Mouse (Mus musculus) neural tube, embryonic 13.5 days (tissue): ENCODE measurements around the gene Mtf2. TPM values are rescaled to one million over a fixed set of nuclear protein-coding genes. Genes with fewer than 3 reads are reported as not detected.
"Not testable (repeated sequence)": the region's sequence is repeated elsewhere in the genome, so short reads cannot be mapped to it uniquely, and the experiment has no call there.

ENCODE experiments used
- ATAC-seq: fragments of 200-750 bp; cut with Nextera tagmentation; 2 replicates; pipeline ENCODE4 v1.8.0; 2017; ENCODE audit warnings: low read depth, mild to moderate bottlenecking, moderate TSS enrichment, moderate library complexity
- H3K27ac ChIP-seq: fragments of 300-500 bp; sonication (generic); replicated peaks from 2 replicates; pipeline ENCODE4 v1.5.1; 2015; ENCODE audit warnings: moderate library complexity, mild to moderate bottlenecking, inconsistent platforms
- H3K27me3 ChIP-seq: fragments of 300-500 bp; sonication (generic); 2 replicates; pipeline ENCODE4 v1.6.1; 2015; ENCODE audit warnings: mild to moderate bottlenecking, inconsistent platforms
- H3K36me3 ChIP-seq: fragments of 300-500 bp; sonication (generic); 2 replicates; pipeline ENCODE4 v1.6.1; 2015; ENCODE audit warnings: mild to moderate bottlenecking, inconsistent platforms
- H3K4me1 ChIP-seq: fragments of 300-500 bp; sonication (generic); replicated peaks from 2 replicates; pipeline ENCODE4 v1.6.1; 2015; ENCODE audit warnings: inconsistent platforms
- H3K4me2 ChIP-seq: fragments of 300-500 bp; sonication (generic); 2 replicates; pipeline ENCODE4 v1.6.1; 2015; ENCODE audit warnings: inconsistent platforms, mild to moderate bottlenecking, moderate library complexity
- H3K4me3 ChIP-seq: fragments of 300-500 bp; sonication (generic); 2 replicates; pipeline ENCODE4 v1.5.1; 2015; ENCODE audit warnings: mild to moderate bottlenecking, inconsistent platforms
- H3K9ac ChIP-seq: fragments of 300-500 bp; sonication (generic); 2 replicates; pipeline ENCODE4 v1.6.1; 2015; ENCODE audit warnings: moderate library complexity, mild to moderate bottlenecking, inconsistent platforms
- H3K9me3 ChIP-seq: fragments of 300-500 bp; sonication (generic); 2 replicates; pipeline ENCODE4 v1.6.1; 2016; ENCODE audit warnings: inconsistent platforms
- WGBS: fragments of 180-500 bp; shearing (Covaris S2); methylation state at CpG from one replicate; pipeline ENCODE4 v1.1.7; 2015; 5-methylcytosine and 5-hydroxymethylcytosine counted together
- polyA plus RNA-seq: library from polyadenylated mRNA; unstranded; fragments of >200 nt; fragmentation: Nextera tagmentation; extraction: Ambion mirVana; gene quantifications from 2 replicates; pipeline ENCODE4 v1.2.1, GENCODE M21; 2015

The Mtf2 gene
- 106 TPM in 2 replicates for polyA plus RNA-seq

- Histone ChIP-seq H3K27ac (peak within 1 kb of the TSS; percentile 97), H3K4me2 (peak within 1 kb of the TSS; percentile 79), H3K4me1 (peaks cover 27% of the 10 kb centered on the region), H3K4me3 (peak within 1 kb of the TSS; percentile 84), H3K9ac (peak within 1 kb of the TSS; percentile 96), H3K9me3 (no peaks in the 10 kb centered on the region), H3K27me3 (no peaks in the 10 kb centered on the region), H3K36me3 (peaks cover 24% of the 10 kb centered on the region)
- under 1% methylated on average over 59 of the region's 59 CpGs for WGBS
- ATAC-seq: peak; percentile 95
Observed at GRCm38 (mm10) chr5:108065465-108066411, at the start of gene Mtf2. Gene Mtf2, plus strand, starts transcription at chr5:108065674.

- Histone ChIP-seq H3K9me3 (no peaks in the 10 kb centered on the region), H3K4me2 (no peak overlapping the region), H3K36me3 (no peaks in the 10 kb centered on the region), H3K4me3 (no peak overlapping the region), H3K27me3 (no peaks in the 10 kb centered on the region), H3K4me1 (no peaks in the 10 kb centered on the region), H3K9ac (no peak overlapping the region), H3K27ac (no peak overlapping the region)
- ATAC-seq: no peak
- WGBS: 90% methylated on average over 2 of the region's 2 CpGs
Observed at GRCm38 (mm10) chr5:108017232-108017631, 48.2 kb upstream of the Mtf2 start.

- no peaks in the 10 kb centered on the region for H3K36me3 ChIP-seq
- no peaks in the 10 kb centered on the region for H3K27me3 ChIP-seq
- no peaks in the 10 kb centered on the region for H3K4me1 ChIP-seq
- H3K4me3 ChIP-seq: no peak overlapping the region
- no peak overlapping the region for H3K27ac ChIP-seq
- H3K9me3 ChIP-seq: no peaks in the 10 kb centered on the region
- no peak overlapping the region for H3K4me2 ChIP-seq
- no peak overlapping the region for H3K9ac ChIP-seq
- WGBS: 21% methylated on average over 2 of the region's 2 CpGs
- no peak for ATAC-seq
Observed at GRCm38 (mm10) chr5:108019367-108019766, 46.1 kb upstream of the Mtf2 start.

GRCm38 (mm10) chr5:108021346-108021745, 44.1 kb upstream of the Mtf2 start:
- H3K27me3 ChIP-seq: no peaks in the 10 kb centered on the region
- H3K4me2 ChIP-seq: no peak overlapping the region
- 71% methylated on average over 3 of the region's 3 CpGs for WGBS

GRCm38 (mm10) chr5:108028230-108028629, 37.2 kb upstream of the Mtf2 start:
- Histone ChIP-seq H3K9me3 (no peaks in the 10 kb centered on the region), H3K4me2 (no peak overlapping the region), H3K36me3 (no peaks in the 10 kb centered on the region), H3K4me1 (no peaks in the 10 kb centered on the region), H3K9ac (no peak overlapping the region), H3K27ac (no peak overlapping the region), H3K4me3 (no peak overlapping the region), H3K27me3 (no peaks in the 10 kb centered on the region)
- no peak for ATAC-seq
- WGBS: 89% methylated on average over 4 of the region's 4 CpGs

More at GRCm38 (mm10) chr5:108021346-108021745, 44.1 kb upstream of the Mtf2 start:
- Histone ChIP-seq H3K9ac (no peak overlapping the region), H3K4me3 (no peak overlapping the region), H3K9me3 (no peaks in the 10 kb centered on the region), H3K36me3 (no peaks in the 10 kb centered on the region), H3K27ac (no peak overlapping the region), H3K4me1 (no peaks in the 10 kb centered on the region)
- no peak for ATAC-seq

- H3K27me3 ChIP-seq, H3K4me2 ChIP-seq, H3K36me3 ChIP-seq, H3K9ac ChIP-seq, ATAC-seq, H3K4me3 ChIP-seq, H3K27ac ChIP-seq, H3K9me3 ChIP-seq, H3K4me1 ChIP-seq: not testable (repeated sequence)
- 93% methylated on average over 7 of the region's 7 CpGs for WGBS
Observed at GRCm38 (mm10) chr5:108028797-108029536, 36.5 kb upstream of the Mtf2 start.

GRCm38 (mm10) chr5:108029968-108030367, 35.5 kb upstream of the Mtf2 start:
- Histone ChIP-seq H3K9ac (no peak overlapping the region), H3K4me1 (no peaks in the 10 kb centered on the region), H3K4me3 (no peak overlapping the region), H3K27ac (no peak overlapping the region), H3K4me2 (no peak overlapping the region), H3K27me3 (no peaks in the 10 kb centered on the region), H3K9me3 (no peaks in the 10 kb centered on the region), H3K36me3 (no peaks in the 10 kb centered on the region)
- no peak for ATAC-seq
- WGBS: 83% methylated on average over 2 of the region's 2 CpGs

GRCm38 (mm10) chr5:108031267-108031666, 34.2 kb upstream of the Mtf2 start:
- 94% methylated on average over 4 of the region's 4 CpGs for WGBS
- no peak overlapping the region for H3K4me3 ChIP-seq
- H3K4me2 ChIP-seq: no peak overlapping the region
- H3K27me3 ChIP-seq: no peaks in the 10 kb centered on the region
- no peak for ATAC-seq
- no peak overlapping the region for H3K27ac ChIP-seq
- no peaks in the 10 kb centered on the region for H3K9me3 ChIP-seq
- no peaks in the 10 kb centered on the region for H3K4me1 ChIP-seq
- H3K36me3 ChIP-seq: no peaks in the 10 kb centered on the region
- H3K9ac ChIP-seq: no peak overlapping the region

- H3K4me3 ChIP-seq: no peak overlapping the region
- no peaks in the 10 kb centered on the region for H3K27me3 ChIP-seq
- no peaks in the 10 kb centered on the region for H3K4me1 ChIP-seq
- no peak overlapping the region for H3K4me2 ChIP-seq
- 35% methylated on average over 4 of the region's 4 CpGs for WGBS
- no peaks in the 10 kb centered on the region for H3K36me3 ChIP-seq
- no peak overlapping the region for H3K9ac ChIP-seq
- H3K27ac ChIP-seq: no peak overlapping the region
- H3K9me3 ChIP-seq: no peaks in the 10 kb centered on the region
- ATAC-seq: no peak
Observed at GRCm38 (mm10) chr5:108034194-108034593, 31.3 kb upstream of the Mtf2 start.

GRCm38 (mm10) chr5:108035523-108035922, 30.0 kb upstream of the Mtf2 start:
- Histone ChIP-seq H3K36me3 (no peaks in the 10 kb centered on the region), H3K4me3 (no peak overlapping the region), H3K27ac (no peak overlapping the region), H3K4me1 (no peaks in the 10 kb centered on the region), H3K4me2 (no peak overlapping the region), H3K27me3 (no peaks in the 10 kb centered on the region), H3K9me3 (no peaks in the 10 kb centered on the region), H3K9ac (no peak overlapping the region)
- 3% methylated on average over 2 of the region's 2 CpGs for WGBS
- peak; percentile 91 for ATAC-seq

GRCm38 (mm10) chr5:108042061-108042460, 23.4 kb upstream of the Mtf2 start:
- Histone ChIP-seq H3K4me1 (no peaks in the 10 kb centered on the region), H3K27me3 (no peaks in the 10 kb centered on the region), H3K36me3 (no peaks in the 10 kb centered on the region), H3K9me3 (no peaks in the 10 kb centered on the region), H3K9ac (no peak overlapping the region), H3K4me3 (no peak overlapping the region), H3K27ac (no peak overlapping the region), H3K4me2 (no peak overlapping the region)
- no peak for ATAC-seq
- 92% methylated on average over 5 of the region's 5 CpGs for WGBS

GRCm38 (mm10) chr5:108043908-108044307, 21.6 kb upstream of the Mtf2 start:
- Histone ChIP-seq H3K27ac (no peak overlapping the region), H3K4me1 (no peaks in the 10 kb centered on the region), H3K4me2 (no peak overlapping the region), H3K9ac (no peak overlapping the region), H3K27me3 (no peaks in the 10 kb centered on the region), H3K4me3 (no peak overlapping the region), H3K36me3 (no peaks in the 10 kb centered on the region), H3K9me3 (no peaks in the 10 kb centered on the region)
- ATAC-seq: no peak
- WGBS: 71% methylated on average over 1 of the region's 1 CpGs
